Mouse (Mus musculus) splenic B cell, adult 2 months (primary cell): Measurements from ENCODE around the gene Peli2.

Experiments
- DNase-seq: peaks from one replicate; pipeline ENCODE4 v3.0.0-alpha.2; 2011; ENCODE audit warnings: low read depth, low spot score
- H3K27me3 ChIP-seq: 2 replicates; pipeline ENCODE4 v1.6.1; 2012; ENCODE audit warnings: mild to moderate bottlenecking, low read length, moderate library complexity, mixed read lengths; ENCODE audit not compliant: control insufficient read depth, poor library complexity, insufficient read depth, severe bottlenecking
- H3K36me3 ChIP-seq: 2 replicates; pipeline ENCODE4 v1.6.1; 2012; ENCODE audit warnings: mild to moderate bottlenecking, low read length, moderate library complexity, mixed read lengths; ENCODE audit not compliant: control insufficient read depth, poor library complexity, insufficient read depth, severe bottlenecking

The Peli2 gene

DNA sequence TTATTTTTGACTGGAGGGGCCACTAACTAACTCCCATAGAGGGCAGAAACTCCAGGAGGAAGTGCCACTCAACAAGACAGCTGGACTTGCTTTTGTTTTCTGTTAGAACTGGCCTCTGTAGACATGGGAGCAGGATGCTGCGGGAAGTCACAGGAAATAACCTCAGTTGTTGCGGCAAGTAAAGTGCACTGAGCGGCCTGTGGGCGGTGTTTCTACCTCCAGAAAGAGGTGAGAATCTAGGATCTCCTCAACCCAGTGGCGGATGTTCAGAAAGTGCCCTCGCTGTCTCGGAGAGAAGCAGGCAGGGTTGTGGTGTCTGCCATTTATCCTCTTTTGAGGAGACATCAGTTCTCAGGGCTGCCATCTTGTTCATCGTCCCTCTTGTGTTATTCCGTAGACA, 183.2 kb downstream of the Peli2 start:
- Histone ChIP-seq H3K27me3 (no peaks in the 10 kb centered on the region), H3K36me3 (no peaks in the 10 kb centered on the region)
- no peak for DNase-seq

DNA sequence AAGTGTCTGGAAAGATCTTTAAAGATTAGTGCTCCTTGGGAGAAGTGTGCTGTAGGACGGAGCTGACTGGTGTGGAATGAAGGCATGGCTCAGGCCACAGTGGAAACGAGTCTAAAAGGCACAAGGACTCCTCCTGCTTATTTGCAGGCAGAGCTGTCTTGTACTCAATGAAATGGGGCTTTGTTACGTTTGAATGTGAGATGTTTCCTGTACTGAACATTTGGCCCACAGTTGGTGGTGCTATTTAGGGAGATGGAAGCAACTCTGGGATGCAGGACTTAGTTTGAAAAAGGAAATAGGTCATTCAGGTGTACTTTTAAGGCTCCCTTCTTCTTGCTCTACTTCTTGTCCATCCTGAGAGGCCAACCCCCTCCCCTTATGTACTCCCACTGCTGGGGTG, 192.6 kb downstream of the Peli2 start:
- no peak for DNase-seq
- no peaks in the 10 kb centered on the region for H3K36me3 ChIP-seq
- no peaks in the 10 kb centered on the region for H3K27me3 ChIP-seq

GRCm38 (mm10) chr14:48316396-48316795, 195.8 kb downstream of the Peli2 start:
- DNase-seq, result no peak
- Histone ChIP-seq H3K36me3 (no peaks in the 10 kb centered on the region), H3K27me3 (no peaks in the 10 kb centered on the region)

- Histone ChIP-seq H3K36me3 (no peaks in the 10 kb centered on the region), H3K27me3 (no peaks in the 10 kb centered on the region)
- no peak for DNase-seq
Measured at GRCm38 (mm10) chr14:48323771-48324459, 203.3 kb downstream of the Peli2 start.

DNA sequence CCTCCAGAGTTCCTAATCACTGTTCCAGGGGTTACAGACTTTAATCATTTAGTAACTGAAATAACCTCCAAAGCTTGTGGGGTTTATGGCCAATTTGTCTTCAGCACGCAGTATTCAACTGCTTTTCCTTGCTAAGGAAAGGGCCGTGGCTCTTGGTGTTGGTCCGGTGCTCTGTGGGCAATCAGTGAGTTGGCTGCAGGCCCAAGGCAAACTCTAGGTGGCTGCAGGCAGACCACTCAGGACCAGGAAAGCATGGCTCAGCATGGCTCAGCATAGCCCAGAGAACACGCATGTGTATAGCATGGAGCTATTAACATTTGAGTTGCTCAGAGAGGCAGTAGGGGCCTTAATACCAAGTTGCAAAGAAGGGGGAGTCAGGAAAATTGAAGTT, 203.8 kb downstream of the Peli2 start:
- Histone ChIP-seq H3K27me3 (no peaks in the 10 kb centered on the region), H3K36me3 (no peaks in the 10 kb centered on the region)
- DNase-seq, result no peak

DNA sequence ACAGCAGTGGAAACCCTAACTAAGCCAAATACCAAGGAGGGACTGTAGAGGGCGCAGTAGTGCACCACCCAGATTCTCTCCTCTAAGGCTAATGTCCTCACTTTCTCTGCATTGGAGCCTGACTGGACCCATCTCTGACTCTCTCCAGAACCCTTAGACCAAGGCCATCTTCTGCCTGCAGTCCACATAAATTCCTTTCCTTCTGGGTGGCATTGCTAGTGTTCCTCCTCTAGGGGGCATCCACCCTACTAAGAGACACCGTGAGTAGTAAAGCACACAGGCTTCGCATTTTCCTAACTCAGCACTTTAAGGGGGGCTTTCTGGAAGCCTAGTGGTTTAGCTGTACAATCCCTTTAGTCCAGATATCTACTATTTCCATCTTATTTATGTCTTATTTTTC, 207.1 kb downstream of the Peli2 start:
- Histone ChIP-seq H3K36me3 (no peaks in the 10 kb centered on the region), H3K27me3 (no peaks in the 10 kb centered on the region)
- no peak for DNase-seq

DNA sequence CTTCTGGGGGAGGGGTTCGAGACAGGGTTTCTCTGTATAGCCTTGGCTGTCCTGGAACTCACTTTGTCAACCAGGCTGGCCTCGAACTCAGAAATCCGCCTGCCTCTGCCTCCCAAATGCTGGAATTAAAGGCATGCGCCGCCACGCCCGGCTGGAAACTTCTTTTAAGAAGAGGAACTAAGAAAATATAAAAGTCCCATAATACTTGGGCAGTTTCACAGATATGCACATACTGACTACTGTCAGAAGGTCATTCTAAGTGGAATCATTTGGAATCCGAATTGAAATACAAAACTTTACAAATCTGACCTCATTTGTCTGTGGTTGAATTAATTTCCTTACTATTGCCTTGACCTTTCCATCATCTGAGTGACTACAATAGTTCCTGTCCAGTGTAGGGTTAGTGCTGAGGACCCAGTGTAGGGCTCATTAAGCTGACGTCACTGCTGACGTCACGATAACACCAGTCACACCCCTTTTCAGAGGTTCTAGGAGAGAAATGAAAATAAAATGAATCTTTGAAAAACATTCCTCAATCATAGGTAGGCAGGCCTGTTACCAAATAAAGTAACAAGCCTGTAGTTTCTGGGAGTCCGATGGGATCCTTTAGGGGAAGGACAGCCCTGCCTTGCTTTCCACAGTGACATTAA, 209.2 kb downstream of the Peli2 start:
- Histone ChIP-seq H3K36me3 (no peaks in the 10 kb centered on the region), H3K27me3 (no peaks in the 10 kb centered on the region)
- DNase-seq, result no peak
